Mouse (Mus musculus): ENCODE data around the gene Tspan5.

Gene Tspan5

DNA sequence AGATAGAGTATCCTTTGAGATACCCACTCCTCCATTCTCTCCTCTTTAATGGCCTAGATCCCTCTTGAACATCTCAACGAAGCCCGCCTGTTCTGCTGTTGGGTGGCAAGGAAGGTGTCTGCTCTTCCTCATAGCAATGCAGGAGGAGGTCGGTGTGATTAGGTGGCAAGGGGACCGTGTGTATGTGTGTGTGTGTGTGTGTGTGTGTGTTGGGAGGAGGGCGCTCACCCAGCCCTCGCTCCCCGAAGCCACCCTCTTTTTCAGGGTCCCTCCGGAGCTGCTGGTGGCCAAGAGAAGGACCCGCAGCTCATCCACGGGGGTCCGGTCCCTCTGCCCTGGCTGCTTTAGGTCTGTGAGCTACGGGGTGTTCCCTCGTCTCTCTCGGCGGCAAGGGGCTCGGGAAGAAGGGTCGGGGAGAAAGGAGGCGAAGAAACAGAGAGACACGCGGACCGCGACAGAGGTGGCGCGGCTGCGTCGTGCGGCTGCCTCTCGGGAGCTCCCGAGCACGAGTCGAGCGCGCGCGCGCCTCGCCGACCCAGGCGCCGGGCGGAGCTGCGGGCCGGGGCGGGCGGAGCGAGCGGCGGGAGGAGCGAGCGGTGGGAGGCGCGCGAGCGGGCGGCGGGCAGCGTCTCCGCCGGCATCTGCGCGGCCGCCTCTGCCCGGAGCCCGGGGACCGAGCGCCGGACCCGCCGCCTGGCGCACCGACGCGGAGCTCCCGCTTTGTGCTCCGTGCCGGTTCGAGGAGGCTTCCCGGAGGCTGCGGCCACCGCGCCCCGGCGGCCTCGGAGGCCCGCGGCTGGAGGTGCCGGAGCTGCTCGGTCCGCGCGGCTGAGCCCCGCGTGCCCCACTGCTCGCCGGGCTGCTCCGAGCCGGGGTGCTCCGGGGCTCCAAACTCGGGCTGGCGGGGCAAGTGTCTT, at the start of gene Tspan5:
Gene Tspan5 (plus strand): TSS at position 547 of the 917 bp plus-strand sequence.
- peak; percentile 75 to 80 for DNase-seq (ENCODE audit: low spot score in 2 of 2)

DNA sequence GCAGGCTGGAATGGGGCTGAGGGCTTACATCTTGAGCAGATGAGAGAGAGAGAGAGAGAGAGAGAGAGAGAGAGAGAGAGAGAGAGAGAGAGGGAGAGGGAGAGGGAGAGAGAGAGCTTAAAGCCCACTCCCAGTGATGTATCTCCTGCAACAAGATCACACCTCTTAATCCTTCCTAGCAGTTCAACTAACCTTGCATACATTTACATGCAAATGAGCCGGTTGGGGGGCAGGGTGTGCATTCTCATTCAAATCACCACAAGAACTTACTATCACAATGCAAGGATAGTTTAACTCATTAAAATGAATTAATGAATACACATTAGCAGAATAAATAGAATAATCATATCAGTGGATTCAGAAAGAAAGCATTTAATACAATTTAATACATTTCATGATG, 49.7 kb upstream of the Tspan5 start:
- DNase-seq (ENCODE audit: low spot score in 2 of 2): no peak

DNA sequence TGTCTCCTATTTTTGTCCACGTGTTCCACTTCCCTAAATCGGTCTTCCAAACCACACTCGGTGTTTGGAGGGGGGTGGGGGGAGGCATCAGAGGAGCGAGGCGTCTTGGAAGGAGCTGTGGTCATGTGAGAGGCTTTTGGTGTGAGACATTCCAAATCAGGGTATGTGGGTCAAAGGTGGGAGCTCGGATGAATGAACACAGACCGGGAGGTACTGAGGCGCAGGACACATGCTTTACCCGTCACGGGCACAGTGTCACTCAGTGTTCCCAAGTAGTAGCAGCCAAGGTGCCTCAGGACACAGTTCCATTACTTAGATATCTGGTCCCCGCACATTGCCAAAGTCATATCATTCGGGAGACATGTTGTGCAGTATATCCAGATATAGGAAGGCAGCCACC, 38.6 kb upstream of the Tspan5 start:
- no peak for DNase-seq (ENCODE audit: low spot score in 2 of 2)

DNA sequence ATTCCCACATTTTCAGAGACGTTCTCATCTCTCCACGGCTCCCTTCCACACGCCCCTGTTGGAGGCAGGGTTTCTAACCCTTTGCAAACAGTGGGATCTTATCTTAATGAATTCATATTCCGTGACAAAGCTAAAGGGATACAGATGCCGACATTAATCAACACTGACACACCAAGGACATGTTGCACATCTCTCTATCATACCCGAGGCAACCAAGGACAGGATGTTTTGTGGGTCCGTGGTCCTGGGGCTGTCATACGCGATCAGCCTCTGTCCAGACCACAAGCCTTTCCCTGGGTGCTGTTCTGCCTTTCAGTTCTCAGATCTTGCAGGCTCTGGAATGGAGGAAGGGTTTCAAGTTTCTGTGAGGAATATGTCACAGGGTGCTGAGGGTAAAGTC, 37.5 kb upstream of the Tspan5 start:
- DNase-seq (ENCODE audit: low spot score in 2 of 2): no peak

DNA sequence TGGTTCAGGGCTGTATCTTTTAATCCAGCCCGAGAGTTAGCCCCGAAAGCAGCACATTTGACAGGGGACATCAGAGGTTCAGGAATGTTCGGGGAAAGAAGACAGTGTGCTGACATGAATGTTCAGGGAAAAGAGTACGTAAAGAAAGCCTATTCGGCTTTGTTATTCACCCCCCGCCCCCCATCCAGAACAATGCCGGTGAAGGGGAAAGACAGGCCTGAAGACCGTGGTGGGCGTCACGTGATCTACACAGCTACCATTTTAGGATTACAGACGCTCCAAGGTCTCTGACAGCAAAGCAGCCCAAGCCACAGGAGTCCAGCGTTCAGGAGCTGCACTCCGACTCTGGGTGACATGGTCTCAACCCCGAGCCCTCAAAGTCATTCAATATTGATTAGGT, 36.1 kb upstream of the Tspan5 start:
- no peak for DNase-seq (ENCODE audit: low spot score in 2 of 2)

DNA sequence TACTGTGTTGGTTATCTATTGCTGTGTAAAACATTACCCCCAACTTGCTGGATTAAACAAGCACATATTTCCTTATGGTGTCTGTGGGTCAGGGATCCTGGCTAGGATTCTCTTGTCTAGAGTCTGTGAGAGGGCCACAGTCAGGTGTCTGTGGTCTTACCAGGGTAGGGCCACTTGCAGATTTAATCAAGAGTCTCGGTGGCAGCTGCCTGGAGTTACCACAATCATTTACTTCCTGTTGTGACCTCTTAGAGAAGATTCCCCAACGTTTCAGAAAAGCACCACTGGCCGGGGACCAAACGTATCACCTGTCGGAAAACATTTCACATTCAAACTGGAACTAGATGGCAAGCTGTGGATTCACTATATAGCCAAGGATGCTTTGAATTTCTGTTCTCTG, 32.8 kb upstream of the Tspan5 start:
- DNase-seq (ENCODE audit: low spot score in 2 of 2): no peak

DNA sequence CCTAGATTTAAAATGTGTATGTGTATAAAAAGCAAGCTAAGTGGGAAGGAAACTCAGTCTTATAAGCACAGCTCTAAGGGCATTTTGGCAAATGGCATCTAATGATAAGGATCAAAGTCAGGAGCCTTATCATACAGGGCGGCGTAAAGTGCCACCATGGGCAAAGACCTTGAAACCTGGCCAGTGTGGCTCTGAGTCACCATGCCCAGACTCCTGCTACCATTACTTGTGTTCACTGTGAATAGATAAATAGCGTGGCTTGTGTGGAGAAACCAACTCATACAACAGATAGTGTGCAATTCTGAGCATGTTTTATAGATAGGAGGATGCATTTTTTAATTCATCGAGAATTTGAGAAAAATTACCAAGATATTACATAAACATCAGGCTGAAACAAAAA, 30.0 kb upstream of the Tspan5 start:
- no peak for DNase-seq (ENCODE audit: low spot score in 2 of 2)

DNA sequence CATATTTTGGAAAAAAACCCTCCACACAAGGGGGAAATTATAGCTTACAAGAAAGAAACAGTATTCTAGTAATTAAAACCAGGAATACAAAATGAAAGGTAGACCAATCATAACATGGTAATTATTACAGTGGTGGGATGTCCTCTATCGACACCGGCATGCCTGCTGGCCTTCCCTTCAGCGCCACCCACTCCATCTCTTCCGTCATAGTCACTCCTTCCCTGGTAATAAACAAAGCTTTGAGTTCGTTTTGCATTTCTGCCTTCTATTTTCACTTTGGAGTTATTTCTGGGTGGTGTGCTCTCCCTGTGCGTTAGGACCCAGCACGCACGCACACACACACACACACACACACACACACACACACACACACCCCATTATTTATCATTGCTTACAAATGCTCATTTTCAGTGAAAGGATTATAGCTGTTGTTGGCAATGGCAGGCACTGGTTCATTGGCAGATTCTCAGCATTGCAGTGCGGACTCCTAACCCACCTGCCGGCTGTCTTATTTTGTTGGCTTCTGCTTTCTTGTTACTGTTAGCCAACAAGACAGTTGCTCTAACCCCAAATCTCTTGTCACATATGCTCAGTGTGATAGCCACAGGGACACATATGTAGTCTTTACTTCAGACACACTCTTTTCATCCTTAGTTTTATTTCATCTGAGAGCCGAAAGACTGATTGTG, 29.4 kb upstream of the Tspan5 start:
- DNase-seq (ENCODE audit: low spot score in 2 of 2): no peak

DNA sequence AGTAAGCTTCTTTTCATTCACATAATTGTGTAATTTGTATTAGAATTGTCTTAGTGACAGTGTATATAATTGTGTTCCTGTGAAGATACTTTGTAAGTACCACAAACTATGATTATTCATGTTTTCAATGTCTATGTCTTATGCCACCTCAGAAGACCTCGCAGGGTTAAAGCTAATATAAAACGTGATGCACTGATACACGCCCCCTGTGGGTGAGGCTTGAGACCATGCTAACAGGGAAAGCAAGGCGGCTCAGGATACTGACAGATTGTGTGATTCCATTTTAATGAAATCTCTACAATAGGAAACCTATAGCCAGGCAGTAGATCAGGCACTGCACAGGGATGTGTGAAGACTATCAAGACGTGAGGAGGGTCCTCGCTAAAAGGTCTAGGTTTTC, 28.9 kb upstream of the Tspan5 start:
- no peak for DNase-seq (ENCODE audit: low spot score in 2 of 2)

DNA sequence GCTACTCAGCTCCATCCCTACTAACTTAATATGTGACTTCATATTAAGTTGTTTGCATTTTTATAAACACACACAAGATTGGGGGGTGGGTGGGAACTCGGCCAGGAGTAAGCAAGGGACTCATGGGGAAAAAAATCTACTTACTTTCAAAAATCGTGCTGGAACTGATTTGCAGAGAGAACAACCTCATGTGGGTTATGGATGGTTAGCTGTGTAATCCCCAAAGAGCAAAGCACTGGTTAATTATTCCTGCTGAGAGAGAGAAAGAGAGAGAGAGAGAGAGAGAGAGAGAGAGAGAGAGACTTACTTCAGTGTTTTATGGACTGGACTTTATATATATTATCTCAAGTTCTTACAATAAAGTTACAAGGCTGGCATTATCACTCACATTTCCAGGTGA, 27.2 kb upstream of the Tspan5 start:
- no peak for DNase-seq (ENCODE audit: low spot score in 2 of 2)

DNA sequence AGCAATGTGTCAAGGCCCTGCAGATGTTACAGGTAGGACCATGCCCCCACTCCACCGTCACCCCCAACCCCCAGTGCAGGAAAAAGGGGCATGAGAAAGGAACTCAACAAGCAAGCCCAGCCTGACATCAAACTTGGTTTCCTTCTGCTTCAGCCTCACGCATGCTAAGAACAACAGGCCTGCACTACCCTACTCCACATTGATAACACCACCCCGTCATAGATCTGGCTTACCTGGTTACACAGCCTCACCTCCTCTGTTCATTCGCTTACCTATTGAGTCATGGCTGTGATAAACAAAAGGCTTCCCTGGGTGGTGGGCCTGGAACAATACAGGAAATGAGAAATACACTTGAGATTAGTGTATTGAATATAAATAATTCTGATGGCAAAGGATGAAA, 26.8 kb upstream of the Tspan5 start:
- no peak for DNase-seq (ENCODE audit: low spot score in 2 of 2)

DNA sequence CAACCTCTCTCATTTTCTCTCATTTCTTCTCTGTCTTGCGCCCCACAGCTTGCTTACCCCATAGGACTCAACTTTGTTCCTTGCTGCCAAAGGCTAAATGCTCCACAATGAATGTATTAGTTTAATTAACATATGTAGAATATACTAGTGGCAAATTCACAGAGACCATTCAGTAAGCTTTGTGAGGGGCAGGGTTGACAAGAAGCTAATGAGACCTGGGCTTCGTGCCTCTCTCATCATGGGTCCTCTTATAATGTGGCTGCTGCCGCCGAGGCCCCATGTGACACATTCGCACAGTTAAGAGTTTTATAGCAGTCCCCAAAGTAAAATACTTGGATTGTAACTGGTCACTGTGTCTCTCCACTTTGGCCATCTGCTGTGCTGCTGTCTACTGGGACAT, 25.0 kb upstream of the Tspan5 start:
- no peak for DNase-seq (ENCODE audit: low spot score in 2 of 2)

DNA sequence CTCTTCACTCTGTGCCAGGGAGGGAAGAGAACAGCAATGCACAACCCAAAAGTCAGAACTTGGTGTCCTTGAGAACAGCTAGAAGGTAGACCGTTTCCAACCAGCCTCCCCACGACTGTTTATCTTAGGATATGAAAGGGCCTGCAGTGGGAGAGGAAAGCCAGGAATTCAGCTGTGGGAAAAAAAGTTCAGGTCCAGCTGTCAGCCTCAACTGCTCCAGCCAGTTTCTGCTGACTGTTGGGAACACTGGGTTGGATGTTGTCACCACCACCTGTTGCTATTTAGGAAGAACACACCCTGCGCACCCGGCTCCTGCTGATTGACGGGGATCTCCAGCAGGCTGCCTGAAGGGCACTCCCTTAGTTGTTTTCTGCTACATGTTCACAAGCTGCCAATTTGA, 19.8 kb upstream of the Tspan5 start:
- no peak for DNase-seq (ENCODE audit: low spot score in 2 of 2)

DNA sequence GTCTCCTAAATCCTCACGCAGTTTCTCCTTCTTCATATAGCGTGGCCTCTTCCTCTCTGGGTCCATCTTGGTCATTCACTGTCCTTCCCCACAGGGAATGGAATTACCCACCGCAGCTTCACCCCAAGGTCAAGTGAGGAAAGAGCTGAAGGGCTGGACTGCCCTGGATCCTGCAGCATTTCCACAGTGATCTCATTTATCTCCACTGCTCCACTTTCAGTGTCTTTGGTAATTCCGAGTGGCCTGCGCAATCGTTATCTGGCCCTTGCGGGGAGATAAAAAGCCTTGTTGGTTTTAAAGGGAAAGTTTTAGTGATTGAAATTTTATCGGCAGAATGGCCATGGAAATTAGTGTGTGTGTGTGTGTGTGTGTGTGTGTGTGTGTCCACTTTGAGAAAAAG, 14.4 kb upstream of the Tspan5 start:
- DNase-seq (ENCODE audit: low spot score in 2 of 2): peak in 1 of 2 experiments; percentile 39

DNA sequence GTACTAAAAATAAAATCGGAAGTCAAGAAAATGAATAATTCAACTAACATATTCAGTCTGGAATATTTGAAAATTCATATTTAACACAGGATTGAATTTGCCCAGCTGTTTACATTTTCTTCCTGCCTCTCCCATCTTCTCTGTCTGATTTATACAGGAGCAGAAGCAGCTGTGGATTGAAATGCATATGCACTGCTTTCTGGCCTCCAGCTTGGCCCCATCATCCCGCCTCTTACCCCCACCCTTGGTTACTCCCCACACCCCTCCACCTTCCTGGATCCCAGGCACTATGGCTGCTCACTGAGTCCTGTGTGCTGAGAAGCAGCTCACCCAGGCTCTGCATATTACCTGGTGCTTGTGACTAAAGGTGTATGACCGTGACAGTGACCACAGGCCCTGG, 13.2 kb upstream of the Tspan5 start:
- DNase-seq (ENCODE audit: low spot score in 2 of 2): no peak

DNA sequence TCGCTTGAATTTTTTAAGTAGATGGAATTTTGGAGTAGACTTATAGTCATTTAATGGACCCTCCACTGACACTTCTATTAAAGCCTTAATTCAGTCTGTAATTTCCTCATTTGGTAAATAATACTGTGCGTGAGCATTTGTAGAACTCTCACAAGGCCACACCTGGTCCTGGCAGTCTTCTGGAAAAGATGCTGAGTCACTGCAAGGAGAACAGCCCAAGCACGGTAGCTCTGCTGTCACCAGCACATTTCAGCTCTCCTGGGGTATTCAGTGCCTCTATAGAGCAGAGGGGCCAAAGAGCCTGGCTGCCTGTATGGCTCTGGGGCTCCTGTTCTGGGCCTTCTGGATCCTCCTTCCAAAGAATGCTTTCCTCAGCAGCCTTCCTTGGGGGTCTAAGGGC, 11.2 kb upstream of the Tspan5 start:
- DNase-seq (ENCODE audit: low spot score in 2 of 2): no peak

DNA sequence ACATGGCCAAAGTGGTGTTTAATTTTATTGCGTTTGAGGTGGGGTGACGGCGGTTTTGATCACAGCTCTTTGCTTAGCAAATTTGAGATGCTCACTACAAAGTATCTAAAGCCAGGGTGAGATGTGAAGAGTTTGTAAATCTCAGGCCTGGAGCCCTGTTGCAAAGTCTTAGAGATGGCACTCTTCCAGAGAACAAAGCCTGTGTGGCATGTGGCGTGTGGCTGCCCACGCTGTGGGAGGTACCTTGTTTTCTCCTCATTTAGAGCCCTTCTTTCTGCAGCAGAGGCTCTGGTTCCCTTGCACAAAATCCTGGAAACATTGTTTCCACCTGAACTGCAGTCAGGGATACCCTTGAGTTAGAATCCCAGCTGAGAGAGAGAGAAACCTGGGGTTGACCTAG, 6.2 kb upstream of the Tspan5 start:
- no peak for DNase-seq (ENCODE audit: low spot score in 2 of 2)

DNA sequence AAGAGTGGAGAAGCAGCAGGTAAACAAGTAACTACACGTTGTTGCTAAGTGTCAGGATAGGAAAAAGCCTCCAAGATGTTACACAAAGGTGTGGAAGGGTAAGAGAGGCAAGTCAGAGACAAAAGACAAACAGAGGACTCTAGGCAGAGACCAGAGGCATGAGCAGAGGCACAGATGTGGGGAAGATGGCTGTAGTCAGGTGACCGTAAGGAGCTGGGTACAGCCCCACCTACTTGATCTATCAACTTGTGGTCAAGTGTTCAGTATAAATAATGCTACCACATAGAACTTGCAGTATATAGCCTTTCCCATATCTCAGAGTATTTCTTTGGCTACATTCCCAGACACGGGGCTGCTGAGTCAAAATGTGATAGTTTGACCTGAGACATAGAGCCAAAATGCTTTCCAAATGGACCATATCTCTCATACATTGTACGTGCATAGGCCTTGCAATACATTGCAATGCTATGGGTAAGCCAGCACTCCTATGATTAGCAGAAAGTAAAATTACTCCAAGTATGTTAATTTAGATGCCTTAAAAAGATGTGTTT, 2.8 kb upstream of the Tspan5 start:
- no peak for DNase-seq (ENCODE audit: low spot score in 2 of 2)

DNA sequence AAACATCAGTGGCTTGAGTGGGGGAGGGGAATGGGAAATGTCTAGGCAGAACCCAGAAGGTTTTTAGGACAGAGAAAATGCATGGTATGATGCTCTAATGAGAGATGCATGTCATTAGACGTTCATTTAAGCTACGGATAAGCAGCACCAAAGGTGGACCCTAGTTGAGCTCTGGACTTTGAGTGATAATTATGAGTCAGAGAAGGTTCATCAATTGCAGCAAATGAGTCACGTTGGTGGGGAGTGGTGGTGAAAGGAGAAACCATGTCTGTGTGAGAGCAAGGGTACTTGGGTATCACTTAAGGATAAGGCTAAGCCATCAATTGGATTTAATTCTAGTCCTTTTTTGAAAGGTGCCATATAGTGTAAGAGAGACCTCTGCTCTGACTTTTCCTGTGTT, 1.7 kb upstream of the Tspan5 start:
- no peak for DNase-seq (ENCODE audit: low spot score in 2 of 2)

DNA sequence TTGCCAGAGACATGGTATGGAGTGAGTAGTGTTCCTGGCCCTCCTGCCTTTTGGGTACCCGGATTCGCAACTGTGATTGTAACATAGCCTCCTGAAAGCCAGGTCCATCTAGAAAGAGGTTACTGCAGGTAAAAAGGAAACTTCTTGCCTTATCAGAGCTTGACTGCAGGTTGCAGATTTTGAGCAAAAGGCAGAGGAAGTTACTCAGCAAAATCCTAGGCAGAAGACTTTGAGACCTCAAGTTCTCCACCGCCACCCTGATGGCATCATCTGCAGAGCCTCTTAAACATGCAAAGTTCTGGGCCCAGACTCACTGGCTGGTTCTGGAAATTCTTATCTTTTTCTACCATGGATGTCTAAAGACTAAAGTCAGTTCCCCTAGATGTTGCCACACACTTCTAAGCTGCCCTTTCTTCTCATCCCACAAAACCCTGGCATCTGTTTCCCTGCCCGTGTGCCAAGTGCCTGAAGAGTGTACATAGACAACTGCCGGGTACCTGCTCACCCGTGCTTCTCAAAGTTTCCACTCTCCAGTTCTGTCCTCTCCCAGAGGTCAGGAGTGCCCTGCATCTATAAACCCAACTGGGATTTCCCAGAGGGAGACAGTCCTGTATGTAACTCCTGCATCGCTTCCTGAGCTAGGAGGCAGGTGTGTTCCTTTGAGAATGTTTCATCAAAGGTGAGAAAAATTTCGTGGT, 1.0 kb upstream of the Tspan5 start:
- no peak for DNase-seq (ENCODE audit: low spot score in 2 of 2)

DNA sequence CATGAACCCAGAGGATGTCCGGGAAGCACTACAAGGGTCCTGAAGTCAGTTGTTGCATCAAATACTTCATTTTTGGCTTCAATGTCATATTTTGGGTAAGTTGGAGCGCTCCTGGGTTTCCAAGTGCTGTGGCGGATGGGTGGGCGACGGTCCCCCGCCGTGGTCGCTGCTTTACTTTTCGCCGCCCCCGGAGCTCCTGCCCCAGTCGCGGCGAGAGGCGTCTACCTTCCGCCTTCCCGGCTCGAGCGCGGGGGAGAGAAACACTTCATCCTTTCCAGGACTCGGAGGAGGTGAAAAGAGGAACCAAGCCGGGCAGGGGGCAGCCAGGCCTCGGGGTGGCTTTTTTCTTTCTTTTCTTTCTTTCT, 553 bp downstream of the Tspan5 start:
- DNase-seq (ENCODE audit: low spot score in 2 of 2): no peak

DNA sequence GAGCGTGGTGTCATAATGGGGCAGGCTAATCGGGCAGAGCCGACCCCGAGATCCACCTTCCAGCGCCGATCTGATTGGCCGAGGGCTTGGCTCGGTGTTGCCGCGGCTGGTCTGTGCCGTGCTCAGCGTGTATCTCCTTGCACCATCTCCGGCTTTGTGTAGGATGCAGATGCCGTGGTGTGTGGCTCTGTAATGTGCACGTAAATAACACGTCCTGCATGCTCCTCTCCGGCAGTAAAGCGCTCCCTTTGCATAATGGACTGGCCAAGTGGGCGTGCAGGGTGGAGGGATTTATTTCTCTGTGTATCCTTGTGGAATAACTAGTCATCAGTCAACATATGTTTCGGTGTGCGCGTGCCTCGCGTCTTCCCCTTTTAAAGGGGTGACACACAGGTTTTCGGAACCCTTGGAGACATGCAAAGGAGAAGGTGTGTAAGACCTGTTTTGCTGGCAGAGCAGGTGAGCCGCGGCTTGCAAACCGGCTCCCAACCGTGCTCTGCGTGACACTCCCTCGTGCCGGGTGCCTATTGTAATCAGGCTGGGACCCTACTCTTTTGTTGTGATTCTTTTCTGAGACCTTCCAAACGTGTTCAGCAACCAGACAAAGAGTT, 1.2 kb downstream of the Tspan5 start:
- peak; percentile 52 to 69 for DNase-seq (ENCODE audit: low spot score in 2 of 2)
